Mouse (Mus musculus) CD4-positive, CD25-positive, alpha-beta regulatory T cell (primary cell): ENCODE measurements around the gene Tusc2. TPM values are rescaled to one million over a fixed set of nuclear protein-coding genes. Genes with fewer than 3 reads are reported as not detected.

Experiments used
- polyA plus RNA-seq: library from polyadenylated mRNA; unstranded; fragments of 100-300 nt; shearing (Covaris generic); gene quantifications from one replicate; pipeline ENCODE4 v1.2.1, GENCODE M21; 2017

Tusc2 gene
- 56.9 TPM for polyA plus RNA-seq

DNA sequence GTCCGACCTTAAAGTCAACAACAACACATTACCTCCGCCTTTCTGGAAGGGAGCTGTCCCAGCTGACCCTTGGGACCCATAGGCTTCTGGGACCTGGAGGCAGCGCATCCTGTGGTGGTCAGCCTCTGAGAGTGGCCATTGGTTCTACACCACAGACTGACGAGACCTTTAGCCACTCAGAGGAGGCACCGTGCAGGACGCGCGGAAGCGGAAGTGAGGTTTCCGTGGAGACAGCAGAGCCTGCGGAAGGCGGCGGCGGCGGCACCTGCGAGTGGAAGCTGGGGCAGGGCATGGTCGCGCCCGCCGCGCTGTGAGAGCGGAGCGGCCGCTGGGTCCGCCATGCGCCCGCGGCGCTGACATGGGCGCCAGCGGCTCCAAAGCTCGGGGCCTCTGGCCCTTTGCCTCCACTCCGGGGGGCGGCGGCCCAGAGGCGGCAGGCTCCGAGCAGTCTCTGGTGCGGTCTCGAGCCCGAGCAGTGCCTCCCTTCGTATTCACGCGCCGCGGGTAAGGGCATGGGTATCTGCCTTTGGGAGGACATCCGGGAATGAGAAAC, at the start of gene Tusc2:
Tusc2 (plus strand) TSS at position 227 of the 553 bp plus-strand sequence.

DNA sequence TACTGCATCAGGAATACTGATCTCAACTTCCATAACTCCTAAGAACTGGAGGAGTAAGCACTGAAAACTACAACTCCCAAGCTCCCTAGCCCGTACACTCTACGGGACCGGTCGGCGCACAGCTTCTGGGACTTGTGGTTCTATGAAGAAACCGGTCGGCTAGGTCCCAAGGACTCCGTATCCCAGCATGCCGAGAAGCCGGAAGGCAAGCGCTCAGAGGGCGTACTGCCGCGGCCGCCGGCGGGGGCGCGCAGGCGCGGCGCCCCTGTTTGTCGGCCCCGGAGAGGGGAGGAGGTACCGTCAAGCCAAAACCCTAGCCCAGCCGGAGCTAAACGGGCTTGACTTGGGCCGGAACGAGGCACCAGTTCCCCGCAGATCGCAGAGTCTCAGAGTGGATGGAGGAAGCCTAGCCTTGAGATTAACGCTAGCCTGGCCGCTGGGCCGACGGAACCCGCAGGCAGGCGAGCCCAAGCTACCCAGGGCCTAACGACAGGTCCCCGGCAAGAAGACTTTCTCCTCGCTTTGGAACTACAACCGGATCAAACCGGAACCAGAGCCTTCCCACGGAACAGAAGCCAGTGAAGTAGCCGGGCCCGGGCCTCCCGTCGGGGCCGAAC, 29.2 kb upstream of the Tusc2 start, which contains the start of gene Tmem115:
Tmem115 (plus strand) TSS at position 155 of the 617 bp plus-strand sequence.

DNA sequence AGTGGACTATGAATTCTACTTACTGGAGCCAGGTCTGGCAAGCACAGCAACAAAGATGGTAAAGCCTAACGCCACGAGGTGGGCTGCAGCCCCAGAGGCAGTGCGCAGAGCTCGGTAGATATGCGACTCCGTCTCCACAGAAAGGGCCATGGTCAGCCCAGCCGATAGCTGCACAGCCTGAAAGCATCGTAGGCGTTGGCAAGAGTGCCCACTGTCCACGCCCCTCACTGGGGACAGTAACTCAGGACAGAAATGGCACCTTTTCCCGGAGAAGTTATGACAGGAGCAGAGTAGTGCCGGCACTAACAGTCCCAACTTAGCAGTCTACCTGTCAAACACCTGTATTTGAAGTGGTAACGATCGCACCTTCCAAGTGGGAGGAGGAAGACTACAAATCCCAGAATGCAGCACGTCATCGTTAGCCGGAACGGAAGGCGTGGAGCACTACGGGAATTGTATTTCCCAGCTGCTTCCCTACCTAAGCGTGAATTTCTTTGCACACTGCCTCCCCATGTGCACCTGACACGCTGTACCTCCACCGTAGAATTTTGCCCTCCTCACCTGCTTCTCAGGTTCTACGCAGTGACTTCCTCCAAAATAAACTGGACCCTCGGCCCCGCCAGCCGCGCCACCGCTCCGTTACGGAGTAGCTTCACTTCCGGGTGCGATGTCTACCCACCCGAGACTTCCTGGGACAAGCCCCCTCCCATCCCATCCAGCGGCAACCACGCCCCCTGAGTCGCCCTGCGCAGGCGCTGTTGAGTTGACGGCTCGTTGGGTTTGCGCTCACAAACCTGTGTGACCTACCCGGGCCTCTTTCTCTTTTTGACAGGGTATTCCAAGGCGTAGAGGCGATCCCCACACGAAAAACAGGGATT, 21.3 kb upstream of the Tusc2 start, which contains the start of the genes Cyb561d2 and Nprl2:
Cyb561d2 (minus strand) TSS at position 720 of the 878 bp plus-strand sequence.
Nprl2 (plus strand) TSS at position 753 of the 878 bp plus-strand sequence.

GRCm38 (mm10) chr9:107547026-107547425, 16.0 kb upstream of the Tusc2 start, which contains the start of gene Zmynd10:
Zmynd10 (plus strand) TSS chr9:107547298.

GRCm38 (mm10) chr9:107551117-107551889, 11.8 kb upstream of the Tusc2 start, which contains the start of gene Rassf1:
Rassf1 (plus strand) TSS chr9:107551555.

DNA sequence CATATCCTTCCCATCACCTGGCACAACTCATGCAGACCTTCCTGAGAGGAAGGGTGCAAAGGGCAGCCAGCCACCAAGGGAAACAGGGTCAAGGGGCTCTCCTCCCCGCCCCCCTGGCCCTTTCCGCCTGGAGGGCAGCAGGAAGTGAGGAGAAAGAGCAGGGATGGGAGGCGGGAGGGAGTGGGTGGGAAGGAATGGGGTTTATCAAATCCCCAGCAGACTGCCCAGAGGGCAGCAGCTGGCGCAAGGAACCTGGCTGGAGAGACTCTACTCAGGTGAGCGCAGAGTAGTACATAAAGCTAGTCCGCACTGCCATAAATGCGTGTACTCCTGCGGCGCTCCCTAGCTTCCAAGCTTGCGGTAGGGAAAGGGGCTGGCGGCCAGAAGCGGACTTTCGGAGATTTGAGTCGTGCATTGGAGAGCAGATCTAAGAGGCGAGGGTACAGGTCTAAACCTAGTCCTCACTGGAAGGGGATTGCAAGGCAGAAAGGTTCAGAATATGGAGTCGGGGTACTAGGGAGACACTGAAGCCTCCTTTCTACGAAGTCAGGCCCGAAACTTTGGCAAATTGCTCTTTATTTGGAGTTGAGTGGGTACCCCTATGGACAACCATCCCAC, 4.8 kb downstream of the Tusc2 start, which contains the start of gene Hyal2:
Hyal2 (plus strand) TSS at position 244 of the 618 bp plus-strand sequence.

GRCm38 (mm10) chr9:107576357-107577107, 13.5 kb downstream of the Tusc2 start, which contains the start of gene Hyal1:
Hyal1 (plus strand) TSS chr9:107576927.

DNA sequence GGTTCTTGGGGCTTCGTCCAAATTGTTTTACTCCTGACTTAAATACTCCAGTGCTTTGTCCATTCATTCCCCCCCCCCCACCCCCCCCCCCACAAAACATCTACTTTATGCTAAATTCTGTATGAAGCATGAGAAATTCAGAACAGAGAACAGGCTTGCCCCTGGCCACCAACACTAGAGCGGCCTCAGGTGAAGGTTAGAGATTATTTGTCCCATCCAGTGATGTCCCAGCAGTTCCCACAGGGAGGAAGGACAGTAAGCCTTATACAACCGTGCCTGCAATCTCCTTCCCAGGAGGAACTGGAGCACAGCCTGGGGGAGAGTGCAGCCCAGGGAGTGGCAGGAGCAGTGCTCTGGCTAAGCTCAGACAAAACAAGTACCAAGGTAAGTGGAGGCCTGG, 15.5 kb downstream of the Tusc2 start, which contains the start of gene Naa80:
Naa80 (plus strand) TSS at position 301 of the 400 bp plus-strand sequence.

DNA sequence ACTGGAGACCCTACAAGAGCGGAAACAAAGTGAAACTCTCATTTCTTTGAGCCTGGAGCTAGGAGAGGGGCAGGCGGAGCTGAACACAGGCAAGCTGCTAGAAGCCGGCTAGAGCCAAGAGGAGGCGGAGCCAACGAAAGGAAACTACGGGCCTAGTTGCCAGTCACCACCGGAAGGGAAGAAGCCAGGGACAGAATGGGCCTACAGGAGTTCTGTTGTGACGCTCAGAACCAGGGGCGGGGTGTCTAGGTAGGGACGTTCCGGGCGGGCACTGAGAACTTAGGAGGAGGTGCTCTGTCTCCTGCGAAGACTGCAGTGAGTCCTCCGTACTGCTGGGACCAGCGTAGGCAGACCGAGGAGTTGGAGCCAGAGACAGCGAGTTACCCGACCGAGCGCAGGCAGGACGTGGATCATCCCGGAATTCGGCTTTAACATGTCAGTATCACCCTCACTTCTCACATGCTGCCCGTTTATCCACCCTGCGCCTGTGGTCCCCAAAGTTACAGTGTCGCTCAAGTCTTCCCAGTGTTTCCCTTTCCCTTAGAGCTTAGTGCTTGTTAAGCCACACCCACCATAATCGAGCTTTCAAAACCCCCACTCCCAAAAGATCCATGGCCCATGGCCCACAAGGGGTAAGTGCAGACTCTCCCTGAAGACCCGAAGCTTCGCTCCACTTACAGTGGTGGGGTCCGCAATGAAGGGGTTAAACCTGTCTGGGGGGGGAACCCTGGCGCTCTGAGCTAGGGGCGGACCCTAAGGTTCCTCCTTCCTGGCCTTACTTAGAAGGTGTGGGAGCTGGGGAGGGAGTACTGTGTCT, 17.7 kb downstream of the Tusc2 start, which contains the start of gene Hyal3:
Hyal3 (plus strand) TSS at position 318 of the 817 bp plus-strand sequence.

GRCm38 (mm10) chr9:107586974-107587832, 24.1 kb downstream of the Tusc2 start, which contains the start of gene Ifrd2:
Ifrd2 (plus strand) TSS chr9:107587642.

DNA sequence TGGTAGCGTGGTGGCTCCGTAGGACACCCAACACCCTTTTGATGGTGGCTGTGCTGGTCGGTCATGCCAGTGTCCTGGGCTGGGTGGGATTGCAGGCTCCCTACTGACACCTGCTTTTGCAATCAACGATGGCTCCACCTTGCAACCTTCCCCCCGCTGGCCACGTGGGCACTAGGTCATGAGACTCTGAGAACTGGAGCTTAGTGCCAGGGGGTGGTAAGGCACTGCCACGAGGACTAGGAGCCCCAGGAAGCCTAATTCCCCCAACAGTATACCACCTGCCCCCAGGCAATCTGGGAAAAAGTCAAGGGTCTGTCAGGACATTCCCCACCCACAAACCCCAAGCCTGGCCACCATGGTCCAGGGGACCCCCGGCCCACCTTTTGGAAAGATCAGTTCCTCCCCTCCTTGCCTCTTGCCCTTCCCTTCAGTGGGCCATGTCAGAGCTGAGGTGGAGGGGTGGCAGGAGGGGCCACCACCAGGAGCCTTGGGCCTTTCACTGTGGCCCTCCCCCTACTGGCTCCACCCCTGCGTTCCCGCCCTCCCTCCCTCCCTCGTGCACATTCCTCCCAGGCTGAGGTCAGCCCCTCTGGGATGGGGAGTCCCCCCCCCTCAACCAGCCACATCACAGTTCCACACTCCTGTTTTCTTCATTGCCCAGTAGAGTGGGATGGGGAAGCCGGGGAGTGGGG, 45.8 kb downstream of the Tusc2 start, which contains the start of gene Sema3b:
Sema3b (minus strand) TSS at position 489 of the 692 bp plus-strand sequence.

Other genes starting within 250 kb of the Tusc2 start
- 29.1 TPM for gene Hemk1, start 224.9 kb upstream of the Tusc2 start, polyA plus RNA-seq
- gene 6430571L13Rik, start 222.7 kb upstream of the Tusc2 start, polyA plus RNA-seq, result 2.8 TPM
- 0.56 TPM for gene Cacna2d2, start 163.6 kb upstream of the Tusc2 start, polyA plus RNA-seq
- 45.2 TPM for gene Tmem115, start 29.3 kb upstream of the Tusc2 start, polyA plus RNA-seq
- 63.1 TPM for gene Cyb561d2, start 21.1 kb upstream of the Tusc2 start, polyA plus RNA-seq
- gene Nprl2, start 21.0 kb upstream of the Tusc2 start, polyA plus RNA-seq, result 57.9 TPM
- gene Zmynd10, start 16.0 kb upstream of the Tusc2 start, polyA plus RNA-seq, result 5.0 TPM
- 86.1 TPM for gene Rassf1, start 11.7 kb upstream of the Tusc2 start, polyA plus RNA-seq
- 12.2 TPM for gene Hyal2, start 4.7 kb downstream of the Tusc2 start, polyA plus RNA-seq
- gene Hyal1, start 13.7 kb downstream of the Tusc2 start, polyA plus RNA-seq, result 5.1 TPM
- 19.3 TPM for gene Naa80, start 15.6 kb downstream of the Tusc2 start, polyA plus RNA-seq
- 0.67 TPM for gene Hyal3, start 17.6 kb downstream of the Tusc2 start, polyA plus RNA-seq
- gene Ifrd2, start 24.4 kb downstream of the Tusc2 start, polyA plus RNA-seq, result 25.6 TPM
- gene Sema3b, start 46.0 kb downstream of the Tusc2 start, polyA plus RNA-seq, result not detected
- 844 TPM for gene Gnai2, start 72.1 kb downstream of the Tusc2 start, polyA plus RNA-seq
- gene Slc38a3, start 106.3 kb downstream of the Tusc2 start, polyA plus RNA-seq, result not detected
- gene Gnat1, start 116.5 kb downstream of the Tusc2 start, polyA plus RNA-seq, result 0.67 TPM
- gene Sema3f, start 147.2 kb downstream of the Tusc2 start, polyA plus RNA-seq, result not detected
- 311 TPM for gene Rbm5, start 207.7 kb downstream of the Tusc2 start, polyA plus RNA-seq